Mouse (Mus musculus) kidney, embryonic 14.5 days (tissue): ENCODE measurements around the gene 4931440F15Rik. TPM values are rescaled to one million over a fixed set of nuclear protein-coding genes. Genes with fewer than 3 reads are reported as not detected.

Source experiments
- ATAC-seq: fragments of 200-750 bp; cut with Nextera tagmentation; 2 replicates; pipeline ENCODE4 v1.8.0; 2017; ENCODE audit warnings: moderate number of reproducible peaks, mild to moderate bottlenecking, moderate TSS enrichment, moderate library complexity; ENCODE audit not compliant: low FRiP score, low TSS enrichment
- H3K27ac ChIP-seq: fragments of 300-500 bp; sonication (generic); 2 replicates; pipeline ENCODE4 v1.5.1; 2014; ENCODE audit warnings: low read depth, mild to moderate bottlenecking, low read length, moderate library complexity, mixed read lengths
- H3K27me3 ChIP-seq: fragments of 300-500 bp; sonication (generic); 2 replicates; pipeline ENCODE4 v1.6.1; 2014; ENCODE audit warnings: mild to moderate bottlenecking, low read length; ENCODE audit not compliant: control insufficient read depth, insufficient read depth
- H3K36me3 ChIP-seq: fragments of 300-500 bp; sonication (generic); 2 replicates; pipeline ENCODE4 v1.6.1; 2014; ENCODE audit warnings: low read length, mixed read lengths; ENCODE audit not compliant: control insufficient read depth, insufficient read depth
- H3K4me1 ChIP-seq: fragments of 300-500 bp; sonication (generic); 2 replicates; pipeline ENCODE4 v1.6.1; 2014; ENCODE audit warnings: low read length, mixed read lengths; ENCODE audit not compliant: control insufficient read depth, insufficient read depth
- H3K4me2 ChIP-seq: fragments of 300-500 bp; sonication (generic); replicated peaks from 2 replicates; pipeline ENCODE4 v1.6.1; 2014; ENCODE audit warnings: low read depth, mild to moderate bottlenecking, low read length
- H3K4me3 ChIP-seq: fragments of 300-500 bp; sonication (generic); 2 replicates; pipeline ENCODE4 v1.5.1; 2014; ENCODE audit warnings: mild to moderate bottlenecking, low read length
- H3K9ac ChIP-seq: fragments of 300-500 bp; sonication (generic); 2 replicates; pipeline ENCODE4 v1.6.1; 2014; ENCODE audit warnings: low read depth, mild to moderate bottlenecking, low read length, moderate library complexity
- H3K9me3 ChIP-seq: fragments of 300-500 bp; sonication (generic); 2 replicates; pipeline ENCODE4 v1.6.1; 2016; ENCODE audit warnings: low read length; ENCODE audit not compliant: control insufficient read depth
- WGBS: fragments of 180-500 bp; shearing (Covaris S2); extraction: QIAGEN DNeasy Blood & Tissue Kit; methylation state at CpG from one replicate; pipeline ENCODE4 v1.1.7; 2014; 5-methylcytosine and 5-hydroxymethylcytosine counted together
- polyA plus RNA-seq: library from polyadenylated mRNA; unstranded; fragments of >200 nt; fragmentation: Nextera tagmentation; extraction: Ambion mirVana; gene quantifications from 2 replicates; pipeline ENCODE4 v1.2.1, GENCODE M21; 2014

The 4931440F15Rik gene
- polyA plus RNA-seq, 1 experiment from 2014 or later, result 0.08 TPM

- 80% methylated on average over 6 of the region's 6 CpGs for WGBS
- no peaks in the 10 kb centered on the region for H3K9me3 ChIP-seq
- no peaks in the 10 kb centered on the region for H3K4me1 ChIP-seq
- no peak overlapping the region for H3K9ac ChIP-seq
- no peaks in the 10 kb centered on the region for H3K36me3 ChIP-seq
- no peak overlapping the region for H3K4me2 ChIP-seq
- no peak overlapping the region for H3K4me3 ChIP-seq
- ATAC-seq, result no peak
- H3K27me3 ChIP-seq, result no peaks in the 10 kb centered on the region
- H3K27ac ChIP-seq, result no peak overlapping the region
These were observed 36.4 kb downstream of the 4931440F15Rik start for GRCm38 (mm10) chr11:29788921-29789638.

GRCm38 (mm10) chr11:29788499-29788898, 37.0 kb downstream of the 4931440F15Rik start:
- Histone ChIP-seq H3K4me1 (no peaks in the 10 kb centered on the region), H3K4me2 (no peak overlapping the region), H3K4me3 (no peak overlapping the region), H3K36me3 (no peaks in the 10 kb centered on the region), H3K27me3 (no peaks in the 10 kb centered on the region), H3K9me3 (no peaks in the 10 kb centered on the region), H3K9ac (no peak overlapping the region), H3K27ac (no peak overlapping the region)
- ATAC-seq, result no peak
- WGBS, result 66% methylated on average over 1 of the region's 1 CpGs

- WGBS, result 15% methylated on average over 5 of the region's 5 CpGs
- Histone ChIP-seq H3K4me1 (no peaks in the 10 kb centered on the region), H3K9me3 (no peaks in the 10 kb centered on the region), H3K27me3 (no peaks in the 10 kb centered on the region), H3K9ac (no peak overlapping the region), H3K4me3 (no peak overlapping the region), H3K27ac (no peak overlapping the region), H3K4me2 (no peak overlapping the region), H3K36me3 (no peaks in the 10 kb centered on the region)
- ATAC-seq, result no peak
These were observed 38.0 kb downstream of the 4931440F15Rik start for GRCm38 (mm10) chr11:29787473-29787872.

GRCm38 (mm10) chr11:29786583-29787219, 38.8 kb downstream of the 4931440F15Rik start:
- no peaks in the 10 kb centered on the region for H3K4me1 ChIP-seq
- H3K9ac ChIP-seq, result no peak overlapping the region
- H3K36me3 ChIP-seq, result no peaks in the 10 kb centered on the region
- 90% methylated on average over 6 of the region's 6 CpGs for WGBS
- H3K4me3 ChIP-seq, result no peak overlapping the region
- no peaks in the 10 kb centered on the region for H3K9me3 ChIP-seq
- no peaks in the 10 kb centered on the region for H3K27me3 ChIP-seq
- ATAC-seq, result no peak
- no peak overlapping the region for H3K4me2 ChIP-seq
- no peak overlapping the region for H3K27ac ChIP-seq

GRCm38 (mm10) chr11:29779409-29780026, 46.0 kb downstream of the 4931440F15Rik start:
- ATAC-seq, result no peak
- H3K27ac ChIP-seq, result no peak overlapping the region
- no peak overlapping the region for H3K9ac ChIP-seq
- H3K36me3 ChIP-seq, result no peaks in the 10 kb centered on the region
- no peak overlapping the region for H3K4me2 ChIP-seq
- WGBS, result 49% methylated on average over 2 of the region's 2 CpGs
- no peaks in the 10 kb centered on the region for H3K27me3 ChIP-seq
- H3K9me3 ChIP-seq, result no peaks in the 10 kb centered on the region
- H3K4me3 ChIP-seq, result no peak overlapping the region
- H3K4me1 ChIP-seq, result no peaks in the 10 kb centered on the region

GRCm38 (mm10) chr11:29778936-29779335, 46.5 kb downstream of the 4931440F15Rik start:
- WGBS, result 69% methylated on average over 3 of the region's 3 CpGs
- ATAC-seq, result no peak
- no peak overlapping the region for H3K9ac ChIP-seq

GRCm38 (mm10) chr11:29777964-29778363, 47.5 kb downstream of the 4931440F15Rik start:
- H3K4me3 ChIP-seq, result no peak overlapping the region
- no peaks in the 10 kb centered on the region for H3K36me3 ChIP-seq
- H3K27ac ChIP-seq, result no peak overlapping the region
- H3K9ac ChIP-seq, result no peak overlapping the region
- no peaks in the 10 kb centered on the region for H3K9me3 ChIP-seq
- no peaks in the 10 kb centered on the region for H3K27me3 ChIP-seq
- ATAC-seq, result no peak
- no peak overlapping the region for H3K4me2 ChIP-seq
- no peaks in the 10 kb centered on the region for H3K4me1 ChIP-seq

More at GRCm38 (mm10) chr11:29778936-29779335, 46.5 kb downstream of the 4931440F15Rik start:
- no peak overlapping the region for H3K4me3 ChIP-seq
- H3K9me3 ChIP-seq, result no peaks in the 10 kb centered on the region
- H3K27me3 ChIP-seq, result no peaks in the 10 kb centered on the region
- H3K36me3 ChIP-seq, result no peaks in the 10 kb centered on the region
- no peak overlapping the region for H3K27ac ChIP-seq
- no peak overlapping the region for H3K4me2 ChIP-seq
- H3K4me1 ChIP-seq, result no peaks in the 10 kb centered on the region

GRCm38 (mm10) chr11:29774760-29775159, 50.7 kb downstream of the 4931440F15Rik start:
- no peaks in the 10 kb centered on the region for H3K36me3 ChIP-seq
- no peak overlapping the region for H3K9ac ChIP-seq
- no peak overlapping the region for H3K27ac ChIP-seq
- 64% methylated on average over 2 of the region's 2 CpGs for WGBS
- ATAC-seq, result no peak
- H3K9me3 ChIP-seq, result no peaks in the 10 kb centered on the region
- H3K4me1 ChIP-seq, result no peaks in the 10 kb centered on the region
- H3K4me3 ChIP-seq, result no peak overlapping the region
- H3K4me2 ChIP-seq, result no peak overlapping the region
- no peaks in the 10 kb centered on the region for H3K27me3 ChIP-seq

GRCm38 (mm10) chr11:29774296-29774695, 51.2 kb downstream of the 4931440F15Rik start:
- H3K27ac ChIP-seq, result no peak overlapping the region
- 71% methylated on average over 2 of the region's 2 CpGs for WGBS

More at GRCm38 (mm10) chr11:29774296-29774695, 51.2 kb downstream of the 4931440F15Rik start:
- H3K9ac ChIP-seq, result no peak overlapping the region
- no peak overlapping the region for H3K4me2 ChIP-seq
- H3K4me3 ChIP-seq, result no peak overlapping the region
- no peaks in the 10 kb centered on the region for H3K36me3 ChIP-seq
- H3K27me3 ChIP-seq, result no peaks in the 10 kb centered on the region
- ATAC-seq, result no peak
- no peaks in the 10 kb centered on the region for H3K4me1 ChIP-seq
- H3K9me3 ChIP-seq, result no peaks in the 10 kb centered on the region
